Mouse (Mus musculus): ENCODE results near the gene Tesc. TPM values are rescaled to one million over a fixed set of nuclear protein-coding genes. Genes with fewer than 3 reads are reported as not detected.
A peak's percentile ranks its signal among the peaks of the same experiment; 100 is the strongest.

Tesc gene
- polyA plus RNA-seq (2012; rRNA removed), result 17.1 and 21.2 TPM in 2 replicates

GRCm38 (mm10) chr5:118027698-118028190 lies at the start of gene Tesc:
Gene Tesc, plus strand, starts transcription at chr5:118027743.
- TF ChIP-seq CTCF (IDR thresholded peaks at IDR 0.05; ENCODE audit: extremely low read depth, insufficient read depth, insufficient read length, insufficient replicate concordance) (no peak), POLR2A (IDR thresholded peaks at IDR 0.05; ENCODE audit: low read depth, low read length) (no peak)
- H3K4me3 ChIP-seq (ENCODE audit: extremely low read depth, insufficient read depth, insufficient read length), result peak within 1 kb of the TSS; percentile 59
- peaks cover 10% of the 10 kb centered on the region; the same call in 1 of the 2 replicates for H3K4me1 ChIP-seq (ENCODE audit: control insufficient read depth, insufficient read depth, insufficient read length)
- WGBS, result under 1% methylated on average over 47 of the region's 63 CpGs
- DNase-seq (ENCODE audit: low read depth in 1 of 2, low spot score in 2 of 2), result no peak
- H3K36me3 ChIP-seq (ENCODE audit: control insufficient read depth, insufficient read depth, low read length), result no peaks in the 10 kb centered on the region
- H3K27me3 ChIP-seq (ENCODE audit: control insufficient read depth, insufficient read depth, low read length), result peaks cover 17% of the 10 kb centered on the region
- no peak within 1 kb of the TSS for H3K27ac ChIP-seq (ENCODE audit: insufficient read depth, low read length)

GRCm38 (mm10) chr5:117978159-117978697 lies 49.3 kb upstream of the Tesc start:
- H3K4me3 ChIP-seq (ENCODE audit: extremely low read depth, insufficient read depth, insufficient read length), result 0 out of 2 replicates have a peak overlapping the region, but pooled peaks have one; percentile 12
- H3K4me1 ChIP-seq (ENCODE audit: control insufficient read depth, insufficient read depth, insufficient read length), result peaks cover 10% of the 10 kb centered on the region
- no peak for DNase-seq (ENCODE audit: low read depth in 1 of 2, low spot score in 2 of 2)
- 77% methylated on average over 17 of the region's 17 CpGs for WGBS
- no peak overlapping the region for H3K27ac ChIP-seq (ENCODE audit: insufficient read depth, low read length)
- TF ChIP-seq POLR2A (IDR thresholded peaks at IDR 0.05; ENCODE audit: low read depth, low read length) (no peak), CTCF (IDR thresholded peaks at IDR 0.05; ENCODE audit: extremely low read depth, insufficient read depth, insufficient read length, insufficient replicate concordance) (no peak)
- H3K27me3 ChIP-seq (ENCODE audit: control insufficient read depth, insufficient read depth, low read length), result no peaks in the 10 kb centered on the region
- peaks cover 6% of the 10 kb centered on the region for H3K36me3 ChIP-seq (ENCODE audit: control insufficient read depth, insufficient read depth, low read length)

- no peak for TF ChIP-seq CTCF (IDR thresholded peaks at IDR 0.05; ENCODE audit: extremely low read depth, insufficient read depth, insufficient read length, insufficient replicate concordance)
- no peak for TF ChIP-seq POLR2A (IDR thresholded peaks at IDR 0.05; ENCODE audit: low read depth, low read length)
- H3K27ac ChIP-seq (ENCODE audit: insufficient read depth, low read length), result no peak overlapping the region
- H3K36me3 ChIP-seq (ENCODE audit: control insufficient read depth, insufficient read depth, low read length), result peaks cover 10% of the 10 kb centered on the region
- no peak overlapping the region for H3K4me3 ChIP-seq (ENCODE audit: extremely low read depth, insufficient read depth, insufficient read length)
- H3K4me1 ChIP-seq (ENCODE audit: control insufficient read depth, insufficient read depth, insufficient read length), result peaks cover 10% of the 10 kb centered on the region
- WGBS, result 92% methylated on average over 5 of the region's 5 CpGs
- no peaks in the 10 kb centered on the region for H3K27me3 ChIP-seq (ENCODE audit: control insufficient read depth, insufficient read depth, low read length)
- no peak for DNase-seq (ENCODE audit: low read depth in 1 of 2, low spot score in 2 of 2)
These were observed 48.5 kb upstream of the Tesc start for GRCm38 (mm10) chr5:117979082-117979481.

- no peak for TF ChIP-seq POLR2A (IDR thresholded peaks at IDR 0.05; ENCODE audit: low read depth, low read length)
- TF ChIP-seq CTCF (IDR thresholded peaks at IDR 0.05; ENCODE audit: extremely low read depth, insufficient read depth, insufficient read length, insufficient replicate concordance), result no peak
- no peak for DNase-seq (ENCODE audit: low read depth in 1 of 2, low spot score in 2 of 2)
- H3K4me1 ChIP-seq (ENCODE audit: control insufficient read depth, insufficient read depth, insufficient read length), result peaks cover 10% of the 10 kb centered on the region
- H3K36me3 ChIP-seq (ENCODE audit: control insufficient read depth, insufficient read depth, low read length), result peaks cover 10% of the 10 kb centered on the region
- no peak overlapping the region for H3K27ac ChIP-seq (ENCODE audit: insufficient read depth, low read length)
- no peaks in the 10 kb centered on the region for H3K27me3 ChIP-seq (ENCODE audit: control insufficient read depth, insufficient read depth, low read length)
- WGBS, result 90% methylated on average over 8 of the region's 8 CpGs
- no peak overlapping the region for H3K4me3 ChIP-seq (ENCODE audit: extremely low read depth, insufficient read depth, insufficient read length)
These were observed 46.6 kb upstream of the Tesc start for GRCm38 (mm10) chr5:117980921-117981320.

- peaks cover 5% of the 10 kb centered on the region for H3K4me1 ChIP-seq (ENCODE audit: control insufficient read depth, insufficient read depth, insufficient read length)
- no peak overlapping the region for H3K27ac ChIP-seq (ENCODE audit: insufficient read depth, low read length)
- no peak overlapping the region for H3K4me3 ChIP-seq (ENCODE audit: extremely low read depth, insufficient read depth, insufficient read length)
- no peak for DNase-seq (ENCODE audit: low read depth in 1 of 2, low spot score in 2 of 2)
- 89% methylated on average over 5 of the region's 5 CpGs for WGBS
- peaks cover 16% of the 10 kb centered on the region for H3K36me3 ChIP-seq (ENCODE audit: control insufficient read depth, insufficient read depth, low read length)
- H3K27me3 ChIP-seq (ENCODE audit: control insufficient read depth, insufficient read depth, low read length), result no peaks in the 10 kb centered on the region
- TF ChIP-seq POLR2A (IDR thresholded peaks at IDR 0.05; ENCODE audit: low read depth, low read length) (no peak), CTCF (IDR thresholded peaks at IDR 0.05; ENCODE audit: extremely low read depth, insufficient read depth, insufficient read length, insufficient replicate concordance) (no peak)
These were observed 45.6 kb upstream of the Tesc start for GRCm38 (mm10) chr5:117981943-117982342.

- TF ChIP-seq CTCF (IDR thresholded peaks at IDR 0.05; ENCODE audit: extremely low read depth, insufficient read depth, insufficient read length, insufficient replicate concordance) (no peak), POLR2A (IDR thresholded peaks at IDR 0.05; ENCODE audit: low read depth, low read length) (no peak)
- 88% methylated on average over 4 of the region's 4 CpGs for WGBS
- Histone ChIP-seq H3K27me3 (ENCODE audit: control insufficient read depth, insufficient read depth, low read length) (no peaks in the 10 kb centered on the region), H3K27ac (ENCODE audit: insufficient read depth, low read length) (no peak overlapping the region), H3K4me3 (ENCODE audit: extremely low read depth, insufficient read depth, insufficient read length) (no peak overlapping the region), H3K4me1 (ENCODE audit: control insufficient read depth, insufficient read depth, insufficient read length) (no peaks in the 10 kb centered on the region), H3K36me3 (ENCODE audit: control insufficient read depth, insufficient read depth, low read length) (peaks cover 41% of the 10 kb centered on the region)
- no peak for DNase-seq (ENCODE audit: low read depth in 1 of 2, low spot score in 2 of 2)
These were observed 41.2 kb upstream of the Tesc start for GRCm38 (mm10) chr5:117986327-117986726.

DNA sequence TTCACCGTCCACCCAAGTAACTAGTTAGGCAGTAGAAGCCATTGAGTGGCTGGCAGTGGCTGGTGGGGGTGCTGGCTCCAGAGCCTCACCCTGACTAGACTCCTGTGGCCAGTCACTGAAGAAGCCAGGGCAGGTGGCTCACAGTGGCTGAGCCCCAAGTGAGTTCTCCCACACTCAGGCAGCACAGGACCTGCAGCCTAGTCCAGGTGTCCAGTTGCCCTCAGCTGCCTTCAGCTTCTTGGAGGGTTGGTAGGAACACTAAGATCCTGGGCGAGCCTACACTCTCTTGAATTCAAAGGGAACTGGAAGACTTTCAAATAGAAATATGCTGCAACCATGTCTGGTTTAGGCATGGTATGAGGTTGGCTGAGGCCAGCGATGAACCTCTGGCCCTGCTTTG lies 39.7 kb upstream of the Tesc start:
- H3K27ac ChIP-seq (ENCODE audit: insufficient read depth, low read length), result no peak overlapping the region
- DNase-seq (ENCODE audit: low read depth in 1 of 2, low spot score in 2 of 2), result no peak
- 93% methylated on average over 3 of the region's 3 CpGs for WGBS
- no peak overlapping the region for H3K4me3 ChIP-seq (ENCODE audit: extremely low read depth, insufficient read depth, insufficient read length)
- TF ChIP-seq POLR2A (IDR thresholded peaks at IDR 0.05; ENCODE audit: low read depth, low read length) (no peak), CTCF (IDR thresholded peaks at IDR 0.05; ENCODE audit: extremely low read depth, insufficient read depth, insufficient read length, insufficient replicate concordance) (no peak)
- no peaks in the 10 kb centered on the region for H3K4me1 ChIP-seq (ENCODE audit: control insufficient read depth, insufficient read depth, insufficient read length)
- H3K27me3 ChIP-seq (ENCODE audit: control insufficient read depth, insufficient read depth, low read length), result no peaks in the 10 kb centered on the region
- H3K36me3 ChIP-seq (ENCODE audit: control insufficient read depth, insufficient read depth, low read length), result peaks cover 41% of the 10 kb centered on the region

Measured in spleen, adult 2 months (tissue).